Mouse (Mus musculus) myocyte (in vitro differentiated cells): ENCODE results near the gene BC030870.

Source experiments
- CEBPB ChIP-seq: IDR thresholded peaks from 2 replicates; pipeline ENCODE4 v1.6.1; 2011; ENCODE audit warnings: mild to moderate bottlenecking, moderate library complexity; ENCODE audit not compliant: poor library complexity, insufficient read depth, severe bottlenecking
- POLR2A ChIP-seq: IDR thresholded peaks from one replicate; pipeline ENCODE4 v1.6.1; 2011; ENCODE audit warnings: low read depth, mild to moderate bottlenecking, control low read depth, moderate library complexity; ENCODE audit not compliant: insufficient read length

- no peak for TF ChIP-seq CEBPB
- TF ChIP-seq POLR2A: no peak
Observed at GRCm38 (mm10) chr8:65062195-65062594, 67.2 kb downstream of the BC030870 start.
